Mouse (Mus musculus): ENCODE data around the gene Tmem270. TPM values are rescaled to one million over a fixed set of nuclear protein-coding genes. Genes with fewer than 3 reads are reported as not detected.

Tmem270 gene
- polyA plus RNA-seq, 1 experiment from 2014 or later: not detected

Other genes with a start within 250 kb of the Tmem270 start
- gene Limk1, start 218.1 kb downstream of the Tmem270 start, polyA plus RNA-seq (2015; fragmentation: Nextera tagmentation; extraction: Ambion mirVana): 5.9 TPM in 2 replicates
- 88.3 and 92.2 TPM in 2 replicates for gene Eln, start 159.4 kb downstream of the Tmem270 start, polyA plus RNA-seq (2015; fragmentation: Nextera tagmentation; extraction: Ambion mirVana)
- gene Cldn13, start 8.8 kb upstream of the Tmem270 start, polyA plus RNA-seq (2015; fragmentation: Nextera tagmentation; extraction: Ambion mirVana): 7.9 and 22.3 TPM in 2 replicates
- 20.9 and 21.0 TPM in 2 replicates for gene Mettl27, start 25.6 kb upstream of the Tmem270 start, polyA plus RNA-seq (2015; fragmentation: Nextera tagmentation; extraction: Ambion mirVana)
- 54.5 and 58.6 TPM in 2 replicates for gene Cldn4, start 40.2 kb upstream of the Tmem270 start, polyA plus RNA-seq (2015; fragmentation: Nextera tagmentation; extraction: Ambion mirVana)
- gene Cldn3, start 79.5 kb upstream of the Tmem270 start, polyA plus RNA-seq (2015; fragmentation: Nextera tagmentation; extraction: Ambion mirVana): 120 and 147 TPM in 2 replicates
- 70.9 and 78.9 TPM in 2 replicates for gene Abhd11, start 102.4 kb upstream of the Tmem270 start, polyA plus RNA-seq (2015; fragmentation: Nextera tagmentation; extraction: Ambion mirVana)
- 11.8 and 12.3 TPM in 2 replicates for gene Stx1a, start 116.7 kb upstream of the Tmem270 start, polyA plus RNA-seq (2015; fragmentation: Nextera tagmentation; extraction: Ambion mirVana)
- gene Dnajc30, start 157.5 kb upstream of the Tmem270 start, polyA plus RNA-seq (2015; fragmentation: Nextera tagmentation; extraction: Ambion mirVana): 28.9 and 33.5 TPM in 2 replicates
- gene Bud23, start 158.2 kb upstream of the Tmem270 start, polyA plus RNA-seq (2015; fragmentation: Nextera tagmentation; extraction: Ambion mirVana): 98.6 and 112 TPM in 2 replicates
- 7.3 and 7.6 TPM in 2 replicates for gene Vps37d, start 171.5 kb upstream of the Tmem270 start, polyA plus RNA-seq (2015; fragmentation: Nextera tagmentation; extraction: Ambion mirVana)
- gene Mlxipl, start 183.2 kb upstream of the Tmem270 start, polyA plus RNA-seq (2015; fragmentation: Nextera tagmentation; extraction: Ambion mirVana): 5.8 and 7.5 TPM in 2 replicates
- gene Tbl2, start 242.9 kb upstream of the Tmem270 start, polyA plus RNA-seq (2015; fragmentation: Nextera tagmentation; extraction: Ambion mirVana): 20.9 and 27.0 TPM in 2 replicates

All from stomach, embryonic 15.5 days (tissue).